Mouse (Mus musculus): ENCODE data around the gene Prlr. TPM values are rescaled to one million over a fixed set of nuclear protein-coding genes. Genes with fewer than 3 reads are reported as not detected.

Gene Prlr
- polyA plus RNA-seq, 1 experiment from 2014 or later: 0.11 TPM

DNA sequence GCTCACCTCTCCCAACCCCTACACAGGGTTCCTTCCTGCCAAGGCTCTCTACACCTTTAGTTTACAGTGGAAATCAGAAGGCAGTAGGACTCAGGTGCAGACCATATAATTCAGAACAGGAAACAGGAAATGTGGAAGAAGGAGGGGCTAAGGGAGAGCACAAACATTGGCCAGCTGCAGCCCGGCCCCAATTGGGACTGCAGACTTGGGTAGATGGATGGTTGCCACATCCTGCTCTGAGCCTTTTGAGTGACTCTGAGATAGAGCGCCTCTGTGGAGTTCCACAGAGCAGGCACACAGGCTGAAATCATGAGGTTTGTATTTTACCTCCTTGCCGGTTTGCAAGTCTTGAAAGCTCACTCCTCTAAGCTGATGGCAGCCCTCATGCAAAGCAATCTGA is 59.8 kb downstream of the Prlr start:
- no peaks in the 10 kb centered on the region for H3K36me3 ChIP-seq
- no peak overlapping the region for H3K4me3 ChIP-seq
- H3K27ac ChIP-seq (replicated peaks): no peak overlapping the region
- no peaks in the 10 kb centered on the region for H3K27me3 ChIP-seq
- no peak overlapping the region for H3K4me2 ChIP-seq (replicated peaks)
- WGBS: 90% methylated on average over 3 of the region's 3 CpGs
- no peak for ATAC-seq (ENCODE audit: low FRiP score, low read depth)
- H3K9me3 ChIP-seq: no peaks in the 10 kb centered on the region
- H3K4me1 ChIP-seq: no peaks in the 10 kb centered on the region
- H3K9ac ChIP-seq (replicated peaks): no peak overlapping the region

DNA sequence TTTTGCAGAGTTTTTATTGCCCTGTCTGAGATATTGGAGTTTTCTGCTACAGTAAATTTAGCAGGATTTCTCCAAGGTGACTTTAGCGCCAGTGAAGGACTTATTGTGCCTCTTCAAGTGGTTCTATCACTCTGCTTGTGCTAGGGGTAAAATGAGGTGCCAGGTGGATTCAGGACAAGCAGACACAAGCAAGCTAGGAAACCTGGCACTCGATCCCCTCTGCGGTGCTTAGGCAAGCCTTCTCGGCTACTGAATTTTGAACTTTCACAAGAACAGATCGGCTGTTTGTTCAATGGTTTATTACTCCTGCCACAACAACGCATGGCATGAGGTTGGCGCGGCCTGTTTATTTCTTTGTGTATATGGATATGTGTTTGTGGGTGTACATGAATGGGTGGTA is 61.4 kb downstream of the Prlr start:
- ATAC-seq (ENCODE audit: low FRiP score, low read depth): no peak
- Histone ChIP-seq H3K9ac (replicated peaks) (no peak overlapping the region), H3K4me3 (no peak overlapping the region), H3K4me2 (replicated peaks) (no peak overlapping the region), H3K36me3 (no peaks in the 10 kb centered on the region), H3K4me1 (no peaks in the 10 kb centered on the region), H3K9me3 (no peaks in the 10 kb centered on the region), H3K27me3 (no peaks in the 10 kb centered on the region), H3K27ac (replicated peaks) (no peak overlapping the region)
- WGBS: 96% methylated on average over 8 of the region's 8 CpGs

DNA sequence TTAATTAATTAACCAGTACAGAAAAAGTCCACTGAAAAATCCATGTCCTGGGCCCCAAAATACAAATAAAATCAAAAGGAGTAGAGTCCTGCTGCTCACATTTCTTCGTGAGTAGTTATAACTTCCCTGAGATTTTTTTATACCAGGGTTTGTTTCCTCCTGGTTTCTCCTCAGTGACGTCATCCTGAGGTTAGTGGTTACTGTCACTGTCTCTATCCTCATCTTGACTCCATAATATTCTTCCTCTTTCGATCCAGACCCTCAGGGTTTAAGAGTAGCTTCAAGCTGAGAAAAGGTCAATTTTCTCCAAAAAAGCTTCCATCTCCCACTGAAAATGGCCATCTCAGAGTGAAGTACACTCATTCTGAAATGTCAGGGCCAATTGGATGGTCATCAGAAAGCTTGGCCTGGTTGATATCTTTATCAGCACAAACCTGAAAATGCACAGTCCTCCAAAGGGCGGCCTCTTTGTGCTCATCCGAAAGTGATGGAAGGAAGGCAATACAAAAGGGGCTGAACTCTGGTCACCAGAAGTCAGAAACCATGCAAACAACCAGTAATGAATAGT is 63.3 kb downstream of the Prlr start:
- no peak for ATAC-seq (ENCODE audit: low FRiP score, low read depth)
- Histone ChIP-seq H3K9ac (replicated peaks) (no peak overlapping the region), H3K27me3 (no peaks in the 10 kb centered on the region), H3K4me2 (replicated peaks) (no peak overlapping the region), H3K27ac (replicated peaks) (no peak overlapping the region), H3K4me3 (no peak overlapping the region), H3K36me3 (no peaks in the 10 kb centered on the region), H3K9me3 (no peaks in the 10 kb centered on the region), H3K4me1 (no peaks in the 10 kb centered on the region)
- 88% methylated on average over 5 of the region's 5 CpGs for WGBS

DNA sequence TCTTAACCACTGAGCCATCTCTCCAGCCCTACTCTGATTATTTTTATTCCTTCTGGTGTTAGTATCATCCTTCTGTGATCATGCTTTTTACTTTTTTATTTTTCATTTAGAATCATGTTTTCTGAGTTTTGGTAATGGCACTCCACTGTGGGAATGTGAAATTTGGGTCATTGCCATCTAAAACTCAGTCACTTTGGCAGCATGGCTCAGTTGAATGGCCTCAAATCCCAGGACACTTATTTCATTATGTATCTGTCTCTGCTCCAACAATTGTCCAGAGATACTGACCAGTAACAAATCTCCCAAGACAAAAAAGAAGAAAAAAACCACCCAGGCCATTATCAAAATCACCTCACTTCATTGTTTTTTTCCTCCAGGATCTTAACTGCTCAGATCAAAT is 65.2 kb downstream of the Prlr start:
- H3K9me3 ChIP-seq: no peaks in the 10 kb centered on the region
- ATAC-seq (ENCODE audit: low FRiP score, low read depth): no peak
- H3K27ac ChIP-seq (replicated peaks): no peak overlapping the region
- no peak overlapping the region for H3K9ac ChIP-seq (replicated peaks)
- no peak overlapping the region for H3K4me3 ChIP-seq
- H3K4me1 ChIP-seq: no peaks in the 10 kb centered on the region
- H3K36me3 ChIP-seq: no peaks in the 10 kb centered on the region
- H3K27me3 ChIP-seq: no peaks in the 10 kb centered on the region
- no peak overlapping the region for H3K4me2 ChIP-seq (replicated peaks)

DNA sequence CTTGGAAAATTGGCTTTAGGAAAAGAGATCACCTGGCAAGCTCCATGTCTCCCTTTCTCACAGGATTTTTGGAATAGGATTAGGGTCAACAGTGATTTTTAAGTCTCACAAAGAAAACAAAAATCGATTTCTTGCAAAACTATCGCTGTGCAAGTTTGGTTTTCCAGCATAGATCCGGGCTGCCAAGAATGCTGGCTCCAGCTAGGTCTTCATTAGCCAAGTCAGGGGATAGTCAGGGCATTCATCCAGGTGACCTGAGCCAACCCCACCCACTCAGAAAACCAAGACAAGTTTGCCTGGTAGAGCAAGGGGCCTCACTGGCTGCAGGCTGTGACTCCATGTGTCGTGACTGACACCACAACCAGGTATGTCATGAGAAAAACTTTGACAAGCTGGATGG is 72.2 kb downstream of the Prlr start:
- Histone ChIP-seq H3K27ac (replicated peaks) (no peak overlapping the region), H3K4me2 (replicated peaks) (no peak overlapping the region), H3K36me3 (no peaks in the 10 kb centered on the region), H3K9ac (replicated peaks) (no peak overlapping the region), H3K4me1 (no peaks in the 10 kb centered on the region), H3K4me3 (no peak overlapping the region), H3K27me3 (no peaks in the 10 kb centered on the region), H3K9me3 (no peaks in the 10 kb centered on the region)
- ATAC-seq (ENCODE audit: low FRiP score, low read depth): no peak
- WGBS: 85% methylated on average over 4 of the region's 4 CpGs

DNA sequence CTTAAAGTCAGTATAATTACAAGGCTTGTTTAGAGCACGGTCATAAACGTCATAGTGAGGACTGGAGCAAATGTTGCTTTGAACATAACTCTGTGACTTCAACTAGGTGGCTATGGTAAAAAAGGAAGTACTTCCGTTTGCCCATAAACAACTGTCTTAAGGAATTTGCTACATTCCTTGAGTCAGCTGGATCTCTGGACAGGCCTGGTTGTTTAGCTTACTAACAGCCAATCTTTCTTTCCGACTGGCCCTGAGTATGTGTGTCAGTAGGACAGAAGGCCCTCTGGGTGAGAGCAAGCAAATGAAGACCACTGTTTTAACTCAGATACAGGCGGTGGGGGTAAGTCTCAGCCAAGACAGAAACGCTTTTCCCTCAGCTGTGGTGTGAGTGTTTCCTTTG is 73.7 kb downstream of the Prlr start:
- no peak overlapping the region for H3K27ac ChIP-seq (replicated peaks)
- H3K4me3 ChIP-seq: no peak overlapping the region
- H3K36me3 ChIP-seq: no peaks in the 10 kb centered on the region
- H3K9me3 ChIP-seq: no peaks in the 10 kb centered on the region
- no peaks in the 10 kb centered on the region for H3K4me1 ChIP-seq
- no peaks in the 10 kb centered on the region for H3K27me3 ChIP-seq
- WGBS: 88% methylated on average over 6 of the region's 6 CpGs
- no peak for ATAC-seq (ENCODE audit: low FRiP score, low read depth)
- no peak overlapping the region for H3K4me2 ChIP-seq (replicated peaks)
- no peak overlapping the region for H3K9ac ChIP-seq (replicated peaks)

DNA sequence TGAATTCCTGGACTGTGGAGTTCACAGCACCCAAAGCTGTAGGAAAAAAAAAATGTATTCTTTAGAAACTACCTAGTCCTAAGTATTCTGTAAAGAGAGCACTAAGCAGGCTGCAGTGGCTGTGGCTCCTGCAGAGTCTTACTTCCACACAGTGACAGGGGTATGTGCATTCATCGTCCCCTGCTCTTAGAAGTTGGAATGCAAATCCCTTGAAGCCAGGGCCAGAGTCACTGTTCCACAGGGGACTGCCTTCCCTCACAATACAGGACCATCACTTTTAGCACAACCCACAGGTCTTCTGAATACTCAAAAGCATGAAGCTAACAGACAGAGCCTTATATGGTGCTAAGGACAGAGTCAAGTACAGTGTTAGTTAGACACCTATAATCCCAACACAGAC is 75.5 kb downstream of the Prlr start:
- WGBS: 19% methylated on average over 1 of the region's 1 CpGs
- no peak for ATAC-seq (ENCODE audit: low FRiP score, low read depth)

DNA sequence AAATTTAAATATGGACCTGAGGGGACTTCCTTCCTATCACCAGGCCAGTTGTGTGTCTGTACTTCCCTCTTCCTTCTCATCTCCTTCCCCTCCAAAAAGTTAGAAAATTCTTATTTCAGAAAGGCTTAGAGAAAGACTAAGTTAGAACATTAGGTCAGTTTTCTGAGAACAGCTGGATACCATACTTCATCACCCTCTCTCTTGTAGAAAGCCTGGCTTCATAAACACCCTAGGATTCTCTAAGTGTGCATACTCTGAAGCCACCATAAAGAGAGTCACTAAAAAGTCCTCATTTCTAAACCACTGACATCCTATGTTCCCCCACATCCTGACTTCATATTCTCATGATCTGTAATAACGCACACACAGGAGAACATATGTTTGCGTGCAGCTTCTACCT is 85.2 kb downstream of the Prlr start:
- no peak for ATAC-seq (ENCODE audit: low FRiP score, low read depth)
- Histone ChIP-seq H3K27ac (replicated peaks) (no peak overlapping the region), H3K9ac (replicated peaks) (no peak overlapping the region), H3K4me2 (replicated peaks) (no peak overlapping the region), H3K36me3 (no peaks in the 10 kb centered on the region), H3K4me3 (no peak overlapping the region), H3K27me3 (no peaks in the 10 kb centered on the region), H3K4me1 (no peaks in the 10 kb centered on the region), H3K9me3 (no peaks in the 10 kb centered on the region)
- WGBS: 94% methylated on average over 2 of the region's 2 CpGs

More for the DNA sequence above, 75.5 kb downstream of the Prlr start:
- Histone ChIP-seq H3K27ac (replicated peaks) (no peak overlapping the region), H3K27me3 (no peaks in the 10 kb centered on the region), H3K9me3 (no peaks in the 10 kb centered on the region), H3K36me3 (no peaks in the 10 kb centered on the region), H3K4me1 (no peaks in the 10 kb centered on the region), H3K4me2 (replicated peaks) (no peak overlapping the region), H3K9ac (replicated peaks) (no peak overlapping the region), H3K4me3 (no peak overlapping the region)

DNA sequence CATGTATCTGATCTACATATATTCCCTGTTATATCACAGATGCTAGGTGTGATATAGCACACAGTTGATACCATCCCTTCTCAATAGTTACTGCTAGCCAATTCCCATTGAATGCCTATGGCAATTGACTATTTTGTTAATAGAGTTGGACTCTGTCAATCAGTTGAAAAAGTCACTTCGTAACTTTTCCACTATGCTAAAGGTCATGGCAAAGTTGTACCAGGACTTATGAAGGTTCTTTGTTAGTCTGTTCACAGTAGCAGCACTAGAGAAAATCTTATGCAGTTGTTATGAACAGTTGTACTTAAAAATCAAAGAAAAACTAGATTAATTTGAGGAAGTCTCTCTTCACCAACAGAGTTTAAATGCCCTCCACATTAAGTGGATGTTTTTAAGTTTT is 85.6 kb downstream of the Prlr start:
- WGBS: 90% methylated on average over 1 of the region's 1 CpGs
- Histone ChIP-seq H3K27ac (replicated peaks) (no peak overlapping the region), H3K4me3 (no peak overlapping the region), H3K4me1 (no peaks in the 10 kb centered on the region), H3K9ac (replicated peaks) (no peak overlapping the region), H3K36me3 (no peaks in the 10 kb centered on the region), H3K9me3 (no peaks in the 10 kb centered on the region), H3K4me2 (replicated peaks) (no peak overlapping the region), H3K27me3 (no peaks in the 10 kb centered on the region)
- no peak for ATAC-seq (ENCODE audit: low FRiP score, low read depth)

DNA sequence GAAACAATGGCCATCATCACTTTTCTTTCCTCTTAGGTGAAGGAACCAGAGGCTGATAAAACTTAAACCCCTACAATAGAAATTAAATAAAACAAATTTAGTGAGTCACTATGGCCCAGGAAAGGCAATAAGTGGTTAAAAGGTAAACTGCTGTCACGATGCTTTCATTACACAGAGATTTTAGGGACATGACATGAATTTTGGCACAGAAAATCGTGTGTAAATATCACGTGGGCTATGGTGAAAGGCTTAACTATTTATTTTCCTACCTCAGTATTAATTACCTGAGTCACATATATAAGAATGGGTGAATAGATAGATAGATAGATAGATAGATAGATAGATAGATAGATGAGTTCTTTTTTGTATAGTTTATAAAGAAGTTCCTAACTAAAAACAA is 86.4 kb downstream of the Prlr start:
- Histone ChIP-seq H3K4me3 (no peak overlapping the region), H3K4me1 (no peaks in the 10 kb centered on the region), H3K36me3 (no peaks in the 10 kb centered on the region), H3K27me3 (no peaks in the 10 kb centered on the region), H3K9ac (replicated peaks) (no peak overlapping the region), H3K27ac (replicated peaks) (no peak overlapping the region), H3K4me2 (replicated peaks) (no peak overlapping the region), H3K9me3 (no peaks in the 10 kb centered on the region)
- 84% methylated on average over 3 of the region's 3 CpGs for WGBS
- no peak for ATAC-seq (ENCODE audit: low FRiP score, low read depth)

DNA sequence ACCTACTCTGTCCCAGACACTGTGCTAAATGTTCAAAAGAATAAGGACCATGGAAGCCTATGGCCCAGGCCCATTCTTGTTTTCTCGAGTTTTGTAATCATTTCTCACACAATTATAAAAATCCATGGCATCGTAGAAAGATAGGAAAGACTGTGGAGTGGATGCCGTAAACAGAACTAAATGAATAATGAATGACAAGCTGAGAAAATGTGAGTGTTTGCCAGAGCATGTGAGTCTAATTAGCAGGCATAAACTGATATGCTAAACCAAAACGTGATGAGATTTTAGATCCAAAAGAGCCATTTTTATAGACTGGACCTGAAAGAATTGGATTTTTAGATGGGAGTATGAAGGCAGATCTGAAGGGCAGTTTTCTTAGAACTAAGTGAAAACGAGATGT is 87.8 kb downstream of the Prlr start:
- no peak for ATAC-seq (ENCODE audit: low FRiP score, low read depth)
- Histone ChIP-seq H3K9ac (replicated peaks) (no peak overlapping the region), H3K36me3 (no peaks in the 10 kb centered on the region), H3K4me1 (no peaks in the 10 kb centered on the region), H3K27ac (replicated peaks) (no peak overlapping the region), H3K4me3 (no peak overlapping the region), H3K4me2 (replicated peaks) (no peak overlapping the region), H3K27me3 (no peaks in the 10 kb centered on the region), H3K9me3 (no peaks in the 10 kb centered on the region)
- WGBS: 84% methylated on average over 5 of the region's 5 CpGs

DNA sequence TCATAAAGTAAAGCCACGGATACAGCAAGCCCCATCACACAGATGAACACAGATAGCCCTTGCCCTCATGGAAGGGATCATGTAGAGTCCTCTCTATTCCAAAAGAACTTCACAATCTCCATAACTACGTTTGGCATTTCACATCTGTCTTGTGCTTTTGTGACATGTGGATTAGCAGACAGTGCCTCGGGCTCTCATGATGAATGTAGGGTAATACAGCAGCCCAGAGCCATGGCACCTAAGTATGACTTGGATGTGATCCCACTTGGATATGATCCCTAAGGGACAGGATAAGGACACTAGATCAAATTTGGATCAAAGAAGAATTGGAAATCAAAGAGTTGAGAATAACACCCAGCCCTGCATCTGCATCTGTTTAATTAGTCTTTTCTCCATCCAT is 90.2 kb downstream of the Prlr start:
- WGBS: 34% methylated on average over 3 of the region's 3 CpGs
- no peak overlapping the region for H3K27ac ChIP-seq (replicated peaks)
- no peaks in the 10 kb centered on the region for H3K27me3 ChIP-seq
- H3K36me3 ChIP-seq: no peaks in the 10 kb centered on the region
- no peak overlapping the region for H3K4me2 ChIP-seq (replicated peaks)
- H3K9me3 ChIP-seq: no peaks in the 10 kb centered on the region
- no peak overlapping the region for H3K4me3 ChIP-seq
- H3K9ac ChIP-seq (replicated peaks): no peak overlapping the region
- ATAC-seq (ENCODE audit: low FRiP score, low read depth): no peak
- H3K4me1 ChIP-seq: no peaks in the 10 kb centered on the region

DNA sequence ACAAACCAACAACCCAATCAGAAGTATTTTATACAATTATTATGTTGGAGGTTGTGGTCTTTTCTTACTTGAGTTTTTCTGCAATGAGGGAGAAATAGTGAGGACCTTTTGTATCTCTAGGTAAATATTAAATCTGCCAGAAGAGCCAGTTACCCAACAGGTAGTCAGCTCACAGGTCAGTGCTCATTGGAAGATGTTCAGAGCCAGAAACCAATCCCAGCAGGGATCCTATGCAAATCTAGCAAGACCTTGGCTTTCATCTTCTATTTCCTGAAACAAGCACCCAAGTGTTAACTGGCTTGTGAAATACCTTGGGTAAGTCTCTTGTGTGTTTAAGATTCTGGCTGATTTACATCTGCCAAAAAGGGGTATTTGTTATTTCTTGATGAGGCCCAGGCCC is 99.3 kb downstream of the Prlr start:
- ATAC-seq (ENCODE audit: low FRiP score, low read depth): no peak
- no peaks in the 10 kb centered on the region for H3K4me1 ChIP-seq
- no peaks in the 10 kb centered on the region for H3K27me3 ChIP-seq
- no peaks in the 10 kb centered on the region for H3K36me3 ChIP-seq
- H3K27ac ChIP-seq (replicated peaks): no peak overlapping the region
- H3K9me3 ChIP-seq: no peaks in the 10 kb centered on the region
- H3K9ac ChIP-seq (replicated peaks): no peak overlapping the region
- no peak overlapping the region for H3K4me3 ChIP-seq
- H3K4me2 ChIP-seq (replicated peaks): no peak overlapping the region

Measured in midbrain, embryonic 12.5 days (tissue).